Mouse (Mus musculus) ovary, postnatal 10 days (tissue): ENCODE measurements around the gene Emilin2.
"Not testable (repeated sequence)": the region's sequence is repeated elsewhere in the genome, so short reads cannot be mapped to it uniquely, and the experiment has no call there.

Experiments
- DNase-seq: peaks from one replicate; pipeline ENCODE4 v3.0.0; 2022; ENCODE audit warnings: low spot score

The Emilin2 gene

GRCm38 (mm10) chr17:71311340-71312171 is at the start of gene Emilin2:
TSS of gene Emilin2 (minus strand) at chr17:71311978.
- no peak for DNase-seq

DNA sequence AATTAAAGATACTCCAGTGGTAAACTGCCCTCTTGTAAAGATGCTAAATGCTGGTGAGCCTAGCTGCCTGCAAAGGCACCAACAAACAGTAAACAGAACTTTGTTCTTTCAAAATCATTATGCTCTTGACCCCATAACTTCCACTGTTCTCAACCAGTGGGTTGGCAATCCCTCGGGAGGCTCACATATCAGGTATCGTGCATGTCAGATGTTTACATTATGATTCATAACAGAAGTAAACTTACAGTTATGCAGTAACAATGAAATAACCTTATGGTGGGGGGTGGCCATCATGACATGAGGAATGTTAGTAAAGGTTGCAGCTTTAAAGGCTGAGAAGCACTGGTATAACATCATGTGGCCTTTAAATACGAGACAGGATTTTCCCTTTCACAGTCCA is 43.7 kb upstream of the Emilin2 start:
- DNase-seq: no peak

DNA sequence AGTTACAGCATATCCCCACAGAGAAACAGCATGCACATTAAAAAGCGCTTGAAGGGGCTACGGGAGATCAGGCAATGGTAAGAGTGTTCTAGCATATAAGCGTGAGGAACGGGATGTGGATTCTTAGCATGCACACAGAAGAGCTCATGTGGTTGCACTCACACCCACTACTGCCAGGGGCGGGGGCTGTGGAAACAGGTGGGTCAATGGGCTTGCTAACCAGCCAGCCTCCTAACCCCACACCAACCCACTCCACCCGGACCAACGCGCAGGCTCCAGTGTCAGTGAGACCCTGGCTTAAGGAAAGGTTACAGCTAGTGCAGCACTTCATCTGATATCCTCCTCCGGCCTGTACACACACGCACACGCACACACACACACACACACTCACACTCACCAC is 42.4 kb upstream of the Emilin2 start:
- no peak for DNase-seq

DNA sequence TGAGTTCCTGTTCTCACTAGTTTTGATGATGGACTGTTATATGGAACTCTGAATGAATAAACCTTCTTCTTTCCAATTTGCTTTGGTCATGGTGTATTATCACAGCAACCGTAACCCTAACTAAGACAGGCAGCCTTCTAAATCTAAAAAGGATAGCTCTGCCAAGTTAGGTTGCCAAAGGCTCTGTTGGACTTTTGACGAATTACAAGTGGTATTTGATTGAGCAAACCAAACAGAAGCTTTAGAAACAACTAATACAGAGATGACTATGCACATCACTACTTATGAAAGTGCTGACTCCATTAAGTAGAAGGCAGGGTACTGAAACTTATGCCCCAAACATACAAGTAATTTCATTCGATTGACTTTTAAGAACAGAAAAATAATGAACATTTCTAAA is 36.4 kb upstream of the Emilin2 start:
- no peak for DNase-seq

GRCm38 (mm10) chr17:71342006-71342405 is 30.2 kb upstream of the Emilin2 start:
- no peak for DNase-seq

- no peak for DNase-seq
These were observed 26.8 kb upstream of the Emilin2 start for GRCm38 (mm10) chr17:71338627-71339026.

DNA sequence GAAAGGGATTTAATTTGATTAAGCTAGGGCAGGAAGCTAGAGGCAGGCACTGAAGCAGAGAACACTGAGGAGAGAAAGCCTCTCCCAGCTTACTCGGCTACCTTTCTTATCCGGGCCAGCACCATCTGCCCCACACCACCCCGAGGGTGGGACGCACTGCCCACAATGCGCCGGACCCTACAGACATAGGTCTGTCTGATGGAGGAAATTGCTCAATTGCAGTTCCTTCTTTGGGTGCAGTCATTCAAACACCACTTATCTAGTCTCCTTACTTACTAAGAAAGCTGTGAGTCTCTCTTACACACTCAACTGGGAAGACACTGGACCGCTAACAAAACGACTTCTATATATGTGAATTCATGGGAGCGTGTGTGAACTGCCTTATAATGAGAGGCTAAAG is 25.8 kb upstream of the Emilin2 start:
- DNase-seq: no peak

DNA sequence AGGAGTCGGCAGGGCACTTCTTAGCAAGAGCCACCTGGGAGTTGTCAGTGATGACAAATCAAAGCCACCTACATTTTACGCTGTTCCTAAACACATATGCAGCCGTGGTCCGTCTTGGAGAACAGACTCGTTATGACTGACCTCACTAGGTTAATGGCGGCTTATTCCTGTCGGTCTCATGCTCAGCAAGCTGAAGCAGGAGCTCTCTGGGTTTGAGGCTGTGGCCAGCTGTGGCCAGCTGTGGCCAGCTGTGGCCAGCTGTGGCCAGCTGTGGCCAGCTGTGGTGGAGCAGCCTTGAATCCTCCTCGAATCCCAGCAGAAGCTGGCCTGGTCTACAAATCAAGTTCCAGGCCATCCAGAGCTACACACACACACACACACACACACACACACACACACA is 24.6 kb upstream of the Emilin2 start:
- DNase-seq: no peak

- DNase-seq: no peak
These were observed 20.5 kb upstream of the Emilin2 start for GRCm38 (mm10) chr17:71332298-71332697.

GRCm38 (mm10) chr17:71320731-71321130 is 9.0 kb upstream of the Emilin2 start:
- not testable (repeated sequence) for DNase-seq

- no peak for DNase-seq
These were observed 7.6 kb upstream of the Emilin2 start for GRCm38 (mm10) chr17:71319361-71319760.

GRCm38 (mm10) chr17:71317571-71317970 is 5.8 kb upstream of the Emilin2 start:
- DNase-seq: no peak

DNA sequence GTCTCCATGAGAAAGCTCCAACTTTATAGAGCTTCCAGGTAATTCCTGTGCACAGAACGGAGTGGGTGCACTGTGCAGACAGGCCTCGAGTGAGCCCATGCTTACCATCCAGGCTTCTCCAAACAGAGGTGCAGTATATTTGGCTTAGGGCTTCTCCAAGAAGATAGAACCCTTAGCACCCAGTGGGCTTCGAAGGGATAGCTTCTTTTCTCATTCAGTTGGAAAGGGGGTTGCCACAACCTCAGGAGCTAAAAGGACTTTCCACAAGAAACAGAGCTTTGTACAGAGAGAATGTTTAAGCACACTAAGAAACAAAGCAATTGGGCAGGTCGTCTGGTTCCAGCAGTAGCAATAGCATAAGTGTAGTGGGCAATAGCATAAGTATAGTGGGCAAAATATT is 2.5 kb upstream of the Emilin2 start:
- no peak for DNase-seq

- DNase-seq: peak; percentile 27
These were observed 1.1 kb downstream of the Emilin2 start for GRCm38 (mm10) chr17:71310486-71311339.

- no peak for DNase-seq
These were observed 1.9 kb downstream of the Emilin2 start for GRCm38 (mm10) chr17:71309711-71310485.

DNA sequence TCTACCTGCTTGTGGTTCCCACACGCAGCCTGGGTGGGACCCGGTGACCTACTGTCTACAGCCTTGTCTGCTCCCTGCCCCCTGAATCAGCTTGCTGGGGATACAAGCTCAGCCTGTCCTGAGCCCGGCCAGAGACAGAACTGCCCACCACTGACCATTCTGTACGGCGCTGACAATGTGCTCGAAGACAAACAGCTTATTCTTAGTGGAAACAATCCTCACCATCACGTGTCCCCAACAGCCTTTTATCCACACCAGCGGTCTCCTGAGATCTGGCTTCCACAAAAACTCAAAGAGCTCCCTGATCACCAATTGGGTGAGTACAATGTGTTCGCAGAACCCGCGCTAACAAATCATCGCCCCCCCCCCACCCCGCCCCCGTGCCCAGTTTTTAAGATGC is 2.6 kb downstream of the Emilin2 start:
- DNase-seq: no peak

- DNase-seq: no peak
These were observed 3.5 kb downstream of the Emilin2 start for GRCm38 (mm10) chr17:71308296-71308695.

GRCm38 (mm10) chr17:71307251-71307790 is 4.5 kb downstream of the Emilin2 start:
- no peak for DNase-seq

- DNase-seq: no peak
These were observed 5.1 kb downstream of the Emilin2 start for GRCm38 (mm10) chr17:71306716-71307115.

DNA sequence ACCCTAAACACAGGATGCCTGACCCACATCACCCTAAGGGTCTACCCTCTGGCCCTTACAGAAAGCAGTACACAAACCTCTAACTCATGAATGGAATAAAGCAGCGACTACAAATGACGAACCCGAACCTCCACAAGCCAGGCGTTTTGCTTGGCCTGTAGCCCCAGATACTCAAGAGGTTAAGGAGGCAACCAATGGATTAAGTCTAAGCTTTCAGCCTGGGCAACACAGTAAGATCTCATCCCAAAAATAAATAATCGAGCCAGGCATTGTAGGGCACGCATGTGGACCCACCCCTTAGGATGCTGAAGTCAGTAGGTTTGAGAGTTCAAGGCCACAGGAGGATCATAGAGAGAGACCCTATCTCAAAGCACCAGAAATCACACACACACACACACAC is 5.7 kb downstream of the Emilin2 start:
- DNase-seq: no peak

DNA sequence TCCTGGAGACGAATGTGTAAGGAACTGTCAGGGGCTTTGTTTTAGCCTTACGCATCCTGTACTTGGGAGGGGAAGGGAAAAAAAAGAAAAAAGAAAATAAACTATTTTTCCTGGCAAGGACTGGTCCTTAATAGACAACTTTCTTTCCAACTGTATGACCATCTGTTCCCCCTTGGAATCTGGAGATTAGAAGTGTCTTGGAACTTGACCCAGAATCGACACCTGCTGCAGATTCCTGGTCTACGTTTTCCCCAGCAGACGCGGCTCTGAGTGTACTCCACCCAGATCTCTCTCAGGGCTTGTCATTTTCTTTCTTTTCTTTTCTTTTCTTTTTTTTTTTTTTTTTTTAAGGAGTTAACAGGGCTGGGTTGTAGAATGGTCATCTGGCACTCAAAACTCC is 8.3 kb downstream of the Emilin2 start:
- no peak for DNase-seq

- DNase-seq: no peak
These were observed 10.4 kb downstream of the Emilin2 start for GRCm38 (mm10) chr17:71301413-71301812.
